Mouse (Mus musculus) erythroblast, embryonic 14.5 days (primary cell): ENCODE results near the gene Usp20. TPM values are rescaled to one million over a fixed set of nuclear protein-coding genes. Genes with fewer than 3 reads are reported as not detected.

Experiments
- H3K27me3 ChIP-seq: 2 replicates; pipeline ENCODE4 v1.6.1; 2012; ENCODE audit warnings: inconsistent platforms; ENCODE audit not compliant: control insufficient read depth
- H3K36me3 ChIP-seq: 2 replicates; pipeline ENCODE4 v1.6.1; 2012; ENCODE audit warnings: mild to moderate bottlenecking, inconsistent platforms; ENCODE audit not compliant: control insufficient read depth
- H3K4me1 ChIP-seq: 2 replicates; pipeline ENCODE4 v1.6.1; 2012; ENCODE audit warnings: inconsistent platforms; ENCODE audit not compliant: control insufficient read depth
- H3K4me3 ChIP-seq: replicated peaks from 2 replicates; pipeline ENCODE3; 2012; ENCODE audit warnings: moderate library complexity, mild to moderate bottlenecking, inconsistent platforms
- H3K9me3 ChIP-seq: 2 replicates; pipeline ENCODE4 v1.6.1; 2012; ENCODE audit warnings: low read length, inconsistent platforms, mixed read lengths; ENCODE audit not compliant: control insufficient read depth
- GATA1 ChIP-seq: IDR thresholded peaks from 2 replicates; pipeline ENCODE4 v1.6.1; 2012; ENCODE audit warnings: low read length, inconsistent platforms, mixed read lengths
- TAL1 ChIP-seq: IDR thresholded peaks from 3 replicates; pipeline ENCODE4 v1.6.1; 2012; ENCODE audit warnings: low read length, inconsistent platforms, mixed read lengths
- polyA plus RNA-seq: library from polyadenylated mRNA; stranded (reverse); fragments of >175 nt; gene quantifications from 2 replicates; pipeline ENCODE4 v1.2.3, GENCODE M21; 2012

The Usp20 gene
- polyA plus RNA-seq, 1 experiment: 0.32 TPM

DNA sequence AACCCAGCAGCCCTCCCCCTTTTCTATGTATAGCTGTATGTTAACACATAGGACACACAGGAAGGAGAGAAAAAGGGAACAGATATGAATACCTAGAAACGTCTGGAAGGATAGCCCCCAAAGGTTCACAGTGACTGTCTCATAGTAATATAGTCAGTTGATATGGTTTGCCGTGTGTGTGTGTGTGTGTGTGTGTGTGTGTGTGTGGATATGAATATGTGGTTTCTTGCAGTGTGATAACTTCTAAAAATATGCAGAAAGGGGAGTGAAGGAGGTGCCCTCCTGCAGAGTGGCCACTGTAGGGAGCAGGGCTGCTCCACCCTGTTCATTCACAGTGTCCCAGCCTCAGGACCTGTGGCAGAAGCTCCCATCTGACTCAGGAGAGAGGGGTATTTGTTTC is 23.4 kb downstream of the Usp20 start:
- H3K9me3 ChIP-seq: no peaks in the 10 kb centered on the region
- H3K4me3 ChIP-seq: peak overlapping the region; percentile 47
- H3K27me3 ChIP-seq: no peaks in the 10 kb centered on the region
- H3K36me3 ChIP-seq: peaks cover 50% of the 10 kb centered on the region
- peaks cover 55% of the 10 kb centered on the region for H3K4me1 ChIP-seq
- TF ChIP-seq TAL1 (no peak), GATA1 (no peak)

DNA sequence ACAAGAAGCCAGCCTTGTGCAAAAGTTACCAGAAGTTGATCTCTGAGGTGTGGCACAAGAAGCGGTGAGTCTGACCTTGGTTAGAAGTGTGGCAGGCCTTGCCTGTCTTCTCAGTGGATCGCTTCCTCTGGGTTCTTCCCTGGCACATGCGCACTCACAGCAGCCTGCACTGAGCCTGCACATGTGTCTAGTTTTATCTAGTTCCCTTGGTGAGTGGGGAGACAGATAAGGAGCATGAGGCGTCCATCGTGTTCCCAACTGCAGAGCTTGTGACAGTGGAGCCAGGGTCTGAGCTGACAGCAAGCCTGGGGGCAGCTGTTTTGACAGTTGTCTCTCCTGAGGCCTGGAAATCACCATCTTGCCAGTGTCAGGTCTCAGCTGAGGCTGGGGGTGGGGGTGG is 24.4 kb downstream of the Usp20 start:
- Histone ChIP-seq H3K36me3 (peaks cover 59% of the 10 kb centered on the region), H3K4me1 (peaks cover 55% of the 10 kb centered on the region), H3K4me3 (peak overlapping the region; percentile 47), H3K9me3 (no peaks in the 10 kb centered on the region), H3K27me3 (no peaks in the 10 kb centered on the region)
- peak; percentile 98 for TF ChIP-seq GATA1
- TF ChIP-seq TAL1: peak; percentile 57

DNA sequence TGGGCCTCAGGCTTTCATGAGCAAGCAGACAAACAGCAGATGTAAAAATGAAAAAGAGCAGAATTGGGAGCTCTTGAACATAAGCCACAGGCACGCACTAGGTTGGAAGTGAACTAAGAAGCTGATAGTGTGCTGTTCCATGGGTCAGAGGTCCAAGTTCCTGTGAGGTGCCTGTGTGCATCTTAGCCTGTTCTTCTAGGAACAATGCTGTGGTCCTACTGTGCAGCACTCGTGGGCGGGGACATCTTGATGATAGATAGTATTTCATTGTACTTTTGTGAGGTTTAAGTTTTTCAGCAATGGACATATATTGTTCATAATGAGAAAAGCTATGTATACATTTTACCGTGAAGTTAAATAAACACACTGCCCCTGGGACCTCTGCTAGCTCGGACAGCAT is 25.1 kb downstream of the Usp20 start:
- H3K36me3 ChIP-seq: peaks cover 56% of the 10 kb centered on the region
- no peaks in the 10 kb centered on the region for H3K9me3 ChIP-seq
- no peaks in the 10 kb centered on the region for H3K27me3 ChIP-seq
- TF ChIP-seq TAL1 (no peak), GATA1 (no peak)
- H3K4me3 ChIP-seq: no peak overlapping the region
- H3K4me1 ChIP-seq: peaks cover 55% of the 10 kb centered on the region

DNA sequence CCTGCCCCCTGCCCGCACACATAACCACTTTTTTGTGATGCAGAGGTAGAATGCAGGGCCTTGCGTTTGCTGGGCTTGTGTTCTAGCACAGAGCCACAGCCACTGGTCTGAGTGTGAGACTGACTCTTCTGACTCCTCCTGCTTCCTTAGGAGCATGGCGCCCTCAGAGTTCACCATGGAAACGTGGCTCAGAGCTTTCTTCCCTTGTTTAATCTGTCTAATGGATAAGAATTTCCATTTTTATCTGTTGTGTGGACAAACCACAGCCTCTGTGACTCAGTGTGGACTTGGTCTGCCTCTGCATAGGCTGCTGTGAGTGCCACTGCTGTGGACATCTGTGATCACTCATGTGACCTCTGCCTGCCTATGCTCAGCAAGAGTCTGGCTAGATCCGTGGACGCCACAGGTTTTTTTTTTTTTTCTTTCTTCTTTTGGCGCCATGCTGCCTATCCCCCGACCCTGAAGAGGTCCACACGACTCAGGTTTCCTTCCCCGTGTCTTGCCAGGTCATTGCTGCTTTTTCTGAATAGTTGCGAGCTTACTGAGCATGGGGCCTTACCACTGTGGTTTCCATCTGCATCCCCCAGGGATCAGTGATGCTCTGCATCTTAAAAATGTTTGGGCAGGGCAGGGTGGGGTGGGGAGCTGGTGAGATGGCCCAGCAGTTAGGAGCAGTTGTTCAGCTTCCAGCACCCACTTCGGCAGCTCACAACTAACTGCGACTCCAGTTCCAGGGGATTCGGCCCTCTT is 31.5 kb downstream of the Usp20 start:
- no peak for TF ChIP-seq GATA1
- no peak for TF ChIP-seq TAL1
- H3K4me3 ChIP-seq: no peak overlapping the region
- no peaks in the 10 kb centered on the region for H3K9me3 ChIP-seq
- peaks cover 11% of the 10 kb centered on the region for H3K4me1 ChIP-seq
- H3K36me3 ChIP-seq: peaks cover 50% of the 10 kb centered on the region
- no peaks in the 10 kb centered on the region for H3K27me3 ChIP-seq

DNA sequence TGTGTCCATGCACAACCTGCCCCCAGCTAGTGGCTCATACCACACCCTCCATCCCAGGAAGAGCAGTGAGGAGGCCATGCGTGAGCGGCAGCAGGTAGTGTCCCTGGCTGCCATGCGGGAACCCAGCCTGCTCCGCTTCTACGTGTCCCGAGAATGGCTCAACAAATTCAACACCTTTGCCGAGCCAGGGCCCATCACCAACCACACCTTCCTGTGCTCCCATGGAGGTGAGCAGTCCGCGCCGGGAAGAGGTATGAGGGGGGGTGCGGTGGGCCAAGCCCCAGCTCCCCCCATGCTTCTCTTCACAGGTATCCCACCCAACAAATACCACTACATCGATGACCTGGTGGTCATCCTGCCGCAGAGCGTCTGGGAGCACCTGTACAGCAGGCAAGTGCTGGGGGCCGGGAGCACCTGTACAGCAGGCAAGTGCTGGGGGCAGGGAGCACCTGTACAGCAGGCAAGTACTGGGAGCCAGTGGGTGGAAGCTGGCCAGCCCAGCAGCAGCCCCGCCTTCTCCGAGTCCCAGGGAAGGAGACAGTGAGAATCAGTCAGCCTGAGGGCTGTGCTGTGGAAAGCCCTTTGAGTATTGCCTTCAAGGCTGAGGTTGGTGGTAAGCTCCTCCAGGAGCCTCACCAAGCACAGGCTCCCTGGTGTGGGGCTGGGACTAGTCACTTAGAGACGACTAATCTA is 35.7 kb downstream of the Usp20 start:
- H3K27me3 ChIP-seq: no peaks in the 10 kb centered on the region
- no peak for TF ChIP-seq GATA1
- no peak for TF ChIP-seq TAL1
- H3K4me3 ChIP-seq: no peak overlapping the region
- H3K9me3 ChIP-seq: no peaks in the 10 kb centered on the region
- H3K36me3 ChIP-seq: peaks cover 50% of the 10 kb centered on the region
- H3K4me1 ChIP-seq: no peaks in the 10 kb centered on the region

DNA sequence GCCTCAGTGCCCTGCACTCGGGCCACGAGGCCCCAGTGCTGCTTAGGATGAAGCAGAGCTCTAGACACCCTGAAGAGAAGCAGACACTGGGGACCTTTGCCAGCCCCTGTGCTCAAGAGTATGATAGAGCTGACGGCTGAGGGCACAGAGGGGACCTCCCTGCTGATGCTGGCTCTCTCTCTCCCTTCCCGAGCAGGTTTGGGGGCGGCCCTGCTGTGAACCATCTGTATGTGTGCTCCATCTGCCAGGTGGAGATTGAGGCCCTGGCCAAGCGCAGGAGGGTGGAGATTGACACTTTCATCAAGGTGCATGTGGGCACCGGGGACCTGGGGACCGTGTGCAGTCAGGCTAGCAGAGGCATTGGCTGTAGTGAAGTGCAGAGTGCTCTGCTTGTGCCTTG is 36.4 kb downstream of the Usp20 start:
- peaks cover 50% of the 10 kb centered on the region for H3K36me3 ChIP-seq
- H3K27me3 ChIP-seq: no peaks in the 10 kb centered on the region
- no peaks in the 10 kb centered on the region for H3K4me1 ChIP-seq
- TF ChIP-seq TAL1: no peak
- TF ChIP-seq GATA1: no peak
- no peak overlapping the region for H3K4me3 ChIP-seq
- no peaks in the 10 kb centered on the region for H3K9me3 ChIP-seq

DNA sequence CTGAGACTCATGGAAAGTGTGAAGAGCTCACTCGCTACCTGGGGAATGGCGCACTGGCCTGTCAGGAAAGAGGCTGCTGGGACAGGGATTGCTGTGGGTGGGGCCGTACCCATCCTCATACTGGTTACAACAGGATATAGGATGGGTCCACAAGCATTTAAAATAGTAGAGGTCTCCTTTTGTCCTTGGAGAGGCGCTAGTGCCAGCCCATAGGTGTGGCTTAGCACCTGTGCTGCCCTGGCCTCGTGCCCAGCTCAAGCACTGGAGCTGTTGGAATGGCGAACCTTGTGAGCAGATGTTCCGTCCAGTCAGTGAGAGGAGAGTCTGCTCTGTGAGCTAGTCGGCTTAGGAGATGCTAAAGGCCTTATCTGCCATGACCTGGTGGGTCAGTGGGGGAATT is 36.9 kb downstream of the Usp20 start:
- no peak for TF ChIP-seq TAL1
- no peak for TF ChIP-seq GATA1
- H3K36me3 ChIP-seq: peaks cover 50% of the 10 kb centered on the region
- H3K9me3 ChIP-seq: no peaks in the 10 kb centered on the region
- H3K27me3 ChIP-seq: no peaks in the 10 kb centered on the region
- H3K4me1 ChIP-seq: no peaks in the 10 kb centered on the region
- H3K4me3 ChIP-seq: no peak overlapping the region

DNA sequence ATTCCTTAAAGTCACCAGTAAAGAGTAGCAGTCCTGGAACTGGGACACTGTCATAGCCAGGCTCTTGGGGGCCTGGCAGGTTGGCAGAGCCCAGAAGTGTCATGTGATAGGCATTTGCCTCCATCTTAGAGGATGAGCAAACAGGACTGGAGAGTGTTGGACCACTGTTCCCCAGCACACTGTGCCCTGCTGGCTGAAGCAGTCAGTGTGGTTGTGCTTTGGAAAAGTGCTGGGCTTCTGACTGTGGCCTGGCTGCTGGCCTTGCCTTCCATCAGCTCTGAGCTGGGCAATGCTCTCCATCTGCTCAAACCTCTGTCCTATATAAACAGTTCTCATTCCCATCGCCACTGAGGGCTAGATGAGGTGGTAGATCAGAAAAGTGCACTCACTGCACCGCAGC is 38.1 kb downstream of the Usp20 start:
- Histone ChIP-seq H3K36me3 (peaks cover 50% of the 10 kb centered on the region), H3K4me3 (no peak overlapping the region), H3K27me3 (no peaks in the 10 kb centered on the region), H3K4me1 (no peaks in the 10 kb centered on the region; the same call in 1 of the 2 replicates), H3K9me3 (no peaks in the 10 kb centered on the region)
- TF ChIP-seq TAL1 (no peak), GATA1 (no peak)

DNA sequence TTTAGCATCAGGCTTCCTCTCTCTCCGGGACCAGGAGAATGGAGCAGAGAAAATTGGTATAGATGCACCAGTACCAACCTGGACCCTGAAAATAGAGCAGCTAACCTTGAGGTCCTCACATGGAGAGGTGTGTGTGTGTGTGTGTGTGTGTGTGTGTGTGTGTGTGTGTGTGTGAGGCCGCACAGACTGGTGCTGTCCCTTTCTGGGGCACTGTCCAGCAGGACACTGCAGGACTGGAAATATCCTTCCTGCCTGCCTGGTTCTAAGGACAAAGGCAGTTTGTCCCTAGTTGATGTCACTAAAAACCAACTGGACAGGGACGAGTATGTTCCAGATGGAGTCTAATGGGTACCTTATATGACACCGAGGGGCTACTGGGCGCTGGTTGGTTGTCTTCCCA is 41.9 kb downstream of the Usp20 start:
- Histone ChIP-seq H3K9me3 (no peaks in the 10 kb centered on the region), H3K36me3 (peaks cover 24% of the 10 kb centered on the region), H3K4me1 (no peaks in the 10 kb centered on the region; the same call in 1 of the 2 replicates), H3K4me3 (no peak overlapping the region), H3K27me3 (no peaks in the 10 kb centered on the region)
- no peak for TF ChIP-seq TAL1
- TF ChIP-seq GATA1: no peak
